Mouse (Mus musculus): Measurements from ENCODE around the gene Rpa1.

DNA sequence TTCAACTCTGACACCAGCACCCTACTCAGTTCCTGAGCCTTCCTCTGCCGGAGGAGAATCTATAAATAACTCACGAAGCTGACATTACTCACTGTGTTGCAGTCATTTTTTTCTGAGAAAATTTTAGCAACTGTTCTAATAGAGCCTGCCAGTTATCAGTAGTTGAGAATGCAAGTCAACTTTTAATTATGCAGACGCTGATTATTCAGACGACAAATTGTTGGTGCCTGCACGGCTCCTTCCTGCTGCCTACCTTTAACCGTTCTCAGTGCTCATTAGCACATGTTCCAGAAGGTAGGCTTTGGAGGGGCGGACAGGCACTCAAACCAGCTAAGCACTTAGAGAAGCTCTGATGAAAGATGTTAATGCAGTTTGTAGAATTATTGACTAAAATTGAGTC lies 49.3 kb upstream of the Rpa1 start:
- TF ChIP-seq POLR2A (IDR thresholded peaks at IDR 0.05; ENCODE audit: low read depth, low read length) (no peak), CTCF (IDR thresholded peaks at IDR 0.05; ENCODE audit: borderline replicate concordance, insufficient read depth, low read length) (no peak)
